Mouse (Mus musculus) brain, adult 10 weeks (tissue): Measurements from ENCODE around the gene Lrcol1. TPM values are rescaled to one million over a fixed set of nuclear protein-coding genes. Genes with fewer than 3 reads are reported as not detected.

ENCODE experiments used
- polyA plus RNA-seq: library from polyadenylated mRNA; stranded (reverse); fragments of 350-450 nt; fragmentation: Illumina TruSeq; extraction: RNeasy Lipid Tissue Mini Kit (QIAGEN cat#74804); gene quantifications from one replicate; pipeline ENCODE4 v1.2.3, GENCODE M21; 2015; ENCODE audit warnings: low read depth, low replicate concordance

The Lrcol1 gene
- not detected for polyA plus RNA-seq

DNA sequence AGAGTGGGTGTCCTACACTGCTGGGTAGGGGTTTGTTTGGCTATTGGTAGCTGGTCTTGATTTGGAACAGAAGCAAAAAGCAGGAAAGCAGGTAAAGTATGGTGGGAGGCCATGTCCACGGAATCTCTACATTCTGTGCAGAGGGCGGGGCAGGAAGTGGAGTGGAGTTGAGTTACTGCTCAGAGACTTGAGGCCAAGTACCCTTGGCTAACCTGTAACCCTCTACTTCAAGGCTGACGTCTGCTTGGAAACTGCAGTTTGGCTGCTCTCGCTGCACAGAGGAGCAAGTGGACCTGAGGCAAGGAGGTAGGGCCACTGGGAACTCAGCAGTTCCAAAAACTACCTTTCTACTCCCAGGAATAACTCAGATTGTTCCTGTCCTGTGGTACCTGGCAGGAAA lies at the start of gene Lrcol1:
Gene Lrcol1, plus strand, starts transcription at position 207 of the 400 bp plus-strand sequence.

DNA sequence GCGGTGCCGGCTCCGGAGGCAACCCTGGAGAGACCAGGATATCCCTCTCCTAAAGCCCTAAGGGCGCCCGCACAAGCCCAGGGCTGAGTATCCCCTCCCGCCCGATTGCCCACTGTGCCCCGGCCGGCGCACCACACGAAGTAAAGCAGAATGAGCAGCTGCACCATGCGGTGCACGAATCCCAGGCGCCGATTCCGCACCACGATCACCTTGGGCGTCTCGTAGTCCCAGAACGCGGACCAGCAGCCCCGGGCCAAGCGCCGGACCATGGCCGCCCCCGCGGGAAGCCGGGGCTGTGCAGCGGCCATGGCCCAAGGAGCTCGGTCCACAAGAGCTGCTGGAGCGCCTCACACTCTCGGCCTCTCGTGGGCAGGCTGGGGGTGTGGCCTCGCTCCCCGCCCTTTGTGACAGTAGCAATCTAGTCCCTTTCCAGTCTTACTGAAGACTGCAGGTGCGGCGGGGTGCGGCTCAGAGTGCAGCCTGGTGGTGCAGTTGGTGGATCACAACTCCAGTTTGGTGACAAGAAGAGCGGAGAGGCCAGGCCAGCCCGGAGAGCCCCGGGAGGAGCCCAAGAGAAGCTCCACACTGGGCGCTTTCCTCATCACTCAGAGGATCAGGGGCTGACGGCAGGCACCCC lies 1.8 kb upstream of the Lrcol1 start, which contains the start of gene P2rx2:
Gene P2rx2, minus strand, starts transcription at position 565 of the 637 bp plus-strand sequence.

Other genes with a start within 250 kb of the Lrcol1 start
- gene Plcxd1, start 244.8 kb upstream of the Lrcol1 start, polyA plus RNA-seq = 15.2 TPM
- gene Gtpbp6, start 236.5 kb upstream of the Lrcol1 start, polyA plus RNA-seq = 54.8 TPM
- gene Zfp605, start 234.6 kb upstream of the Lrcol1 start, polyA plus RNA-seq = 12.0 TPM
- gene Chfr, start 208.9 kb upstream of the Lrcol1 start, polyA plus RNA-seq = 38.1 TPM
- 21.9 TPM for gene Golga3, start 168.0 kb upstream of the Lrcol1 start, polyA plus RNA-seq
- gene Ankle2, start 113.7 kb upstream of the Lrcol1 start, polyA plus RNA-seq = 21.4 TPM
- 71.7 TPM for gene Pgam5, start 74.8 kb upstream of the Lrcol1 start, polyA plus RNA-seq
- gene Pxmp2, start 58.5 kb upstream of the Lrcol1 start, polyA plus RNA-seq = 11.1 TPM
- 0.88 TPM for gene Pole, start 58.4 kb upstream of the Lrcol1 start, polyA plus RNA-seq
- gene P2rx2, start 1.5 kb upstream of the Lrcol1 start, polyA plus RNA-seq = 0.25 TPM
- 38.1 TPM for gene Fbrsl1, start 103.8 kb downstream of the Lrcol1 start, polyA plus RNA-seq
- 94.1 TPM for gene Galnt9, start 199.6 kb downstream of the Lrcol1 start, polyA plus RNA-seq